Mouse (Mus musculus): ENCODE data around the gene Pdia5.

- TF ChIP-seq CTCF (IDR thresholded peaks at IDR 0.05): no peak
- TF ChIP-seq EP300 (IDR thresholded peaks at IDR 0.05): peak; percentile 12; the same call in 1 of the 2 replicates
Measured at GRCm38 (mm10) chr16:35357449-35357848, 133.2 kb downstream of the Pdia5 start.

All from lung, postnatal 0 days (tissue).